Mouse (Mus musculus) natural killer cell, adult 2 months (primary cell): ENCODE measurements around the gene Pus10.

ENCODE experiments used
- DNase-seq, 2 experiments: peaks; one replicate each; pipeline ENCODE4 v3.0.0; 2022; ENCODE audit warnings: low spot score in 2 of 2

The Pus10 gene

GRCm38 (mm10) chr11:23665311-23665786 lies at the start of gene Pus10:
Gene Pus10, plus strand, starts transcription at chr11:23665674.
- no peak for DNase-seq

- no peak for DNase-seq
Measured at GRCm38 (mm10) chr11:23618995-23619394, 46.5 kb upstream of the Pus10 start.

- DNase-seq, result no peak
Measured at GRCm38 (mm10) chr11:23630664-23631063, 34.8 kb upstream of the Pus10 start.

GRCm38 (mm10) chr11:23632945-23633878 lies 32.3 kb upstream of the Pus10 start, which contains the start of gene 0610010F05Rik:
Gene 0610010F05Rik, minus strand, starts transcription at chr11:23633639.
- peak; percentile 68 to 74 for DNase-seq

- no peak for DNase-seq
Measured at GRCm38 (mm10) chr11:23633879-23634215, 31.6 kb upstream of the Pus10 start.

- no peak for DNase-seq
Measured at GRCm38 (mm10) chr11:23634573-23634972, 30.9 kb upstream of the Pus10 start.

GRCm38 (mm10) chr11:23647431-23647830 lies 18.0 kb upstream of the Pus10 start:
- DNase-seq, result no peak

- DNase-seq, result no peak
Measured at GRCm38 (mm10) chr11:23647835-23648234, 17.6 kb upstream of the Pus10 start.

- no peak for DNase-seq
Measured at GRCm38 (mm10) chr11:23653666-23654065, 11.8 kb upstream of the Pus10 start.

- DNase-seq, result no peak
Measured at GRCm38 (mm10) chr11:23657791-23658190, 7.7 kb upstream of the Pus10 start.

GRCm38 (mm10) chr11:23664232-23664631 lies 1.2 kb upstream of the Pus10 start:
- no peak for DNase-seq

GRCm38 (mm10) chr11:23665798-23666501 lies 476 bp downstream of the Pus10 start, which contains the start of gene Pex13:
Gene Pex13, minus strand, starts transcription at chr11:23665959.
- peak; percentile 70 to 81 for DNase-seq

GRCm38 (mm10) chr11:23666526-23666925 lies 1.1 kb downstream of the Pus10 start:
- DNase-seq, result no peak

- DNase-seq, result no peak
Measured at GRCm38 (mm10) chr11:23667128-23667527, 1.7 kb downstream of the Pus10 start.

- DNase-seq, result no peak
Measured at GRCm38 (mm10) chr11:23672256-23672749, 6.8 kb downstream of the Pus10 start.

- DNase-seq, result no peak
Measured at GRCm38 (mm10) chr11:23676100-23676499, 10.6 kb downstream of the Pus10 start.

- peak; percentile 61 to 74 for DNase-seq
Measured at GRCm38 (mm10) chr11:23679044-23679642, 13.7 kb downstream of the Pus10 start.

- DNase-seq, result no peak
Measured at GRCm38 (mm10) chr11:23680435-23680950, 15.0 kb downstream of the Pus10 start.

- DNase-seq, result no peak
Measured at GRCm38 (mm10) chr11:23682561-23682960, 17.1 kb downstream of the Pus10 start.

GRCm38 (mm10) chr11:23686671-23687070 lies 21.2 kb downstream of the Pus10 start:
- no peak for DNase-seq

- DNase-seq, result no peak
Measured at GRCm38 (mm10) chr11:23688060-23688459, 22.6 kb downstream of the Pus10 start.

- DNase-seq, result no peak
Measured at GRCm38 (mm10) chr11:23693286-23693685, 27.8 kb downstream of the Pus10 start.
